Mouse (Mus musculus): ENCODE results near the gene Slc24a1.

Slc24a1 gene

GRCm38 (mm10) chr9:64936508-64936907 is 14.9 kb downstream of the Slc24a1 start:
- peak; percentile 79 to 81 for DNase-seq

GRCm38 (mm10) chr9:64934015-64934754 is 17.2 kb downstream of the Slc24a1 start:
- peak; percentile 62 to 73 for DNase-seq

DNA sequence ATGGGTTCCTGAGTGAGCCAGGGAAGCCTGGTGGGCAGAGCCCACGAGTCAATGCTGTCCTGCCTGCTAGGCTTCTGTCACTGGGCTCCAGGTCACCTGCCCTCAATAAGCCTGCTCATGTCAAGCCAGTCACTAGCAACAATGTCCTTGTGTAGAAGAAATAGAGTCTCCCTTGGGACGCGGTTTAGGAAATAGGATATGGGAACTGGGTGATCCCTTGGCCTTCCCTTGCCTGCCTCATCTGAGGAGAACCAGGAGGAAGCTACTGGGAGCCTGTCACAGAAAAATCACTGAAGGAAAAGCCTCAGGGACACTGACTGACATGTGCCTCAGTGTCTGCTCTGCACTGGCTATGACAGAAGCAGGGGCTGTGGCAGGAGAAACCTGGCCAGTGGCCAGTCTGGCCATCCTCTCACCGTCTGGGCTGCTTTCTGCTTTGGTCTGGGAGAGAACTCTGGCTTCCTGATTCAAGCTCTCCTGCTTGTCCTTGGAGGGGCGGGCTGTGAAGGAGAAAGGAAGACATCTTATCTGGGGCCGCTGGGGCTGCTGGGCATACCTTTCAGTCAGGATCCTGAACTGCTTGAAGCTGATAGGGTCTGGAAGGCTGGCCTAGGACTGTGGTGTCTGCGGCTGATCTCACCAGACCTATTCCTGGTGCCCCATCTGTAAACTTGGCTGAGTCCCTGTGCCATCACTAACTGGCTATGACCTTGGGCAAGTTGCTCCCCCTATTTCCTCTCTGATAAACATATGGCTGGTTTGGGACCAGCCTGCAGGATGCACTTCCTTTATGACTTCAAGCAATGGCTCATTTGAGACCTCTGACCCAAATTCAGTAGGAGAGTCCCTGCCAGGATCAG is 19.4 kb downstream of the Slc24a1 start:
- peak; percentile 65 for DNase-seq

DNA sequence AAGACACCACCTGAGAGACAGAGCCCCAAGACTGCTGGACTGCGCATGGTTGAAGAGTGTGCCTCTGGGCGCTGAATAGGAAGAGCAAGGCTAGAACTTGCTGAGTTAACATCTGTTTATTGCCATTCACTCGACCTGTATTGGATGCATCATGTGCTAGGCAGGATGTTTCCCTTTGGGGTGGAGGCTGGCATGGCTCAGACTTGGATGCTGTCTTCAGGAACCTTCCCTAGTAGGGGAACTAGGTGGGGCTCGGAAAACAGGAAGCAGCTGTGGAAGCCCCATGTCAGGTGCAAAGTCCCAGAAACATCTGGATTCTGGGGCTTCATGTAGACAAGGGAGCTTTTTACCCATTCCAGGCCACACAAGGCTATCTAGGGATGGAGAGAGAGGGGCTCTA is 21.2 kb downstream of the Slc24a1 start:
- DNase-seq: no peak

- peak; percentile 87 to 88 for DNase-seq
Measured at GRCm38 (mm10) chr9:64926201-64926991, 25.0 kb downstream of the Slc24a1 start.

GRCm38 (mm10) chr9:64925771-64926170 is 25.6 kb downstream of the Slc24a1 start:
- no peak for DNase-seq

GRCm38 (mm10) chr9:64918560-64918959 is 32.8 kb downstream of the Slc24a1 start:
- no peak for DNase-seq

- no peak for DNase-seq
Measured at GRCm38 (mm10) chr9:64914629-64915028, 36.8 kb downstream of the Slc24a1 start.

DNA sequence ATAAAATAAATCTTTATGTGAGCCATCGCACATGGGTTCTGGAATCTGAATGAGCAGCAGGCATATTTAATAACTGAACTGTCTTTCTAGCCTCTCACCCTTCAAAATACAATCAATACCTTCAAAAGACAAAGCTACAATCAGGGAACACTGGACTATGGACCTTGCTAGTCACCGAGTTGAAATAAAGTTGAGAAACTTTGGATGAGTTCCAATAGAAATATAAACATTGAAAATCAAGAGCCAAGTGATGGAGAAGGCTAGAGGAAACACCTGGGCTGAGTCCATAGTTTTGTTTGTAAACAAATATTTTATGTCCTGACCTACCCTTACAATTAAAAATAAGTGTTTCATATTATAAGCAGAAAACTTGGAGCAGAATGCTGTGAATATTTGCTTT is 37.4 kb downstream of the Slc24a1 start:
- no peak for DNase-seq

DNA sequence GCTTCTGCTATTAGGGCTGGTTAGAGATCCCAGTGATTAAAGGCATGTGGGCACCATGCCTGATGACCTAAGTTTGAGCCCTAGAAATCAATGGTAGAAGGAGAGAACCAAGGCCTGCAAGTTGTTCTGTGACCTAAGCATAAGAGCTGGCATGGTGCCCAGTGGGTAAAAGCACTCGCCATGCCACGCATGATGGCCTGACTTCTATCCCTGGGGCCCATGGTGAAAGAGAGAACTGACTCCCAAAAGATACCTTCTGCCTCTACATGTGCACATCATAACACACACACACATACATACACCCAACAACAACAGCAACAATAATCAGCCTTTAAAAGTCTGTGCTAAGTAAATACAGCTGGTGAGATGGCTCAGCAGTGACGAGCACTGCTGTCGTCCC is 38.0 kb downstream of the Slc24a1 start:
- no peak for DNase-seq

GRCm38 (mm10) chr9:64907441-64907840 is 44.0 kb downstream of the Slc24a1 start:
- no peak for DNase-seq

DNA sequence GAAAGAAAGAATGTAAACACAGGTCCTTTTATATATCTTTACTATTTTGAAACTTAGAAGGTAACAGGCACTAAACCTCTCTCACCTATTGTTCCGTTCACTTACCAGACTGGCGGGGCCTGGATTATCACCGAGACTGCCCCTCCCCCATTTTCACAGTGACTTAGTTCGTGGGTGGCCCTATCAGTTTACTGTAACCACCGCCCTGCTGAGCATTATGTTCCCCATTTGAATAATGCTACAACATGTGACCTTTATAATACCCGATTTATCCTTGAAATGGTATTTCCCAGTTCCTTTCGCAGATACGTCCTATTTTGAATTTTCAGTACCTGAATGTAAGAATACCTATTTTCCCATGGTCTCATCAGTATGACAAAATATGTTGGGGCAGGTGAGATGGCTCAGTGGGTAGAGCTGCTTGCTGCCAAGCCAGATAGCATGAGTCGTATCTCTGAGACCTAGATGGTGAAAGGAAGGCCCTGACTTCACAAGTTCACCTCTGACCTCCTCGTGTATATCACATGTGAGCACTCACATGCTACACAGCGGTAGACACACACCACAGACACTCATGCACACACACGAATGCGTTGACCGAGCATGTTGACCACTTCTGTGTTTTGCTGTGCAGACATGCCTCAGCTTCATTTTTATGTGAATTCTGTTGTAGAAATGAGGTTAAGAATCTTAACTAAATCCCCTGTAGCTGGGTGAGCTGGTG is 46.3 kb downstream of the Slc24a1 start:
- no peak for DNase-seq

GRCm38 (mm10) chr9:64903386-64903785 is 48.0 kb downstream of the Slc24a1 start:
- DNase-seq: peak; percentile 87 to 90

GRCm38 (mm10) chr9:64902866-64903265 is 48.5 kb downstream of the Slc24a1 start:
- DNase-seq: no peak

DNA sequence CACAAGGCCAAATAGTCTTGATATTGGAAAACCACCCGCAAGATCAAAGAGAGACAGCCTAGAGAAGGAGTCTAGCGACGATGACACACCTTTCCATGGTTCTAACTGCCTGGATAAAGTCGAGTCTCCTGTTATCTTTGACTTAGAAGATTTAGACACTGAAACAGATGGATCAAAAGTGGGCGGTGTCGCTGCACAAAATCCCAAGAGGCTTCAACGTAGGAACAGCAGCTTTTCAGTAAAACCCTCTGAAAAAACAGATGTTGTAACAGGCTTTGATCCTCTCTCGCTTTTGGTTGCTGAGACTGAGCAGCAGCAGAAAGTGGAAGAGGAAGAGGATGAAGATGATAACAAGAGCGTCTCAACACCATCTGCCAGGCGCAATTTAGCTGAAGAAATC is 54.8 kb downstream of the Slc24a1 start:
- no peak for DNase-seq

DNA sequence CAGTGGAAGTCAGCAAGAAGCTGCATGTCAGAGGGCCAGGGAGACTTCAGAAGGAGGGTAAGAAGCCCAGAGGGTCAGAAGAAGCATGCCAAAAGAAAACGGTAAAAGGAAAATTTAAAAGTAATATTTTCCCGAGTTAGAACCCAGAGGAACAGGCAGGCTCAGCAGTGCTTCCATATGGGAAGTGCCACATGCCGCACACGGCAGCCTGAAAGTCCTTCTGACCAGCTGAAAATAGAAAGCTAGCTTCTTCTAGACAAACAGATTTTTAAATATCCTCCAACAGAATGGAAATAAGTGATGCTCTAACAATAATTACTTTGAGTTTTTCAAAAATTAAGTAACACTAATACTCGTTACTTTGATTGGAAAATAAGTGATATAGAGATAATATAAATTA is 65.4 kb downstream of the Slc24a1 start:
- no peak for DNase-seq
